Mouse (Mus musculus) neural tube, embryonic 11.5 days (tissue): ENCODE results near the gene 2510002D24Rik. TPM values are rescaled to one million over a fixed set of nuclear protein-coding genes. Genes with fewer than 3 reads are reported as not detected.

ENCODE experiments used
- ATAC-seq: fragments of 200-750 bp; cut with Nextera tagmentation; 2 replicates; pipeline ENCODE4 v1.8.0; 2017; ENCODE audit warnings: moderate number of reproducible peaks, mild to moderate bottlenecking, moderate TSS enrichment, moderate library complexity; ENCODE audit not compliant: insufficient read depth, low FRiP score, low TSS enrichment
- DNase-seq: peaks from one replicate; pipeline ENCODE4 v3.0.0-alpha.2; 2015; ENCODE audit warnings: low spot score
- H3K27ac ChIP-seq: fragments of 300-500 bp; sonication (generic); 2 replicates; pipeline ENCODE4 v1.5.1; 2014; ENCODE audit warnings: low read depth, mild to moderate bottlenecking, low read length
- H3K27me3 ChIP-seq: fragments of 300-500 bp; sonication (generic); 2 replicates; pipeline ENCODE4 v1.6.1; 2014; ENCODE audit warnings: mild to moderate bottlenecking, low read length, mixed read lengths; ENCODE audit not compliant: control insufficient read depth, insufficient read depth
- H3K36me3 ChIP-seq: fragments of 300-500 bp; sonication (generic); 2 replicates; pipeline ENCODE4 v1.6.1; 2014; ENCODE audit warnings: mild to moderate bottlenecking, low read length, moderate library complexity, mixed read lengths; ENCODE audit not compliant: control insufficient read depth, insufficient read depth
- H3K4me1 ChIP-seq: fragments of 300-500 bp; sonication (generic); 2 replicates; pipeline ENCODE4 v1.6.1; 2014; ENCODE audit warnings: low read length, mixed read lengths; ENCODE audit not compliant: control insufficient read depth, insufficient read depth
- H3K4me2 ChIP-seq: fragments of 300-500 bp; sonication (generic); 2 replicates; pipeline ENCODE4 v1.6.1; 2014; ENCODE audit warnings: low read depth, mild to moderate bottlenecking, moderate library complexity
- H3K4me3 ChIP-seq: fragments of 300-500 bp; sonication (generic); 2 replicates; pipeline ENCODE4 v1.5.1; 2014; ENCODE audit warnings: low read depth, low read length
- H3K9ac ChIP-seq: fragments of 300-500 bp; sonication (generic); 2 replicates; pipeline ENCODE4 v1.6.1; 2014; ENCODE audit warnings: mild to moderate bottlenecking, low read length
- H3K9me3 ChIP-seq: fragments of 300-500 bp; sonication (generic); 2 replicates; pipeline ENCODE4 v1.6.1; 2016; ENCODE audit warnings: low read length; ENCODE audit not compliant: control insufficient read depth
- WGBS: fragments of 180-500 bp; shearing (Covaris S2); extraction: QIAGEN DNeasy Blood & Tissue Kit; methylation state at CpG from one replicate; pipeline ENCODE4 v1.1.7; 2014; 5-methylcytosine and 5-hydroxymethylcytosine counted together
- polyA plus RNA-seq: library from polyadenylated mRNA; unstranded; fragments of >200 nt; fragmentation: Nextera tagmentation; extraction: Ambion mirVana; gene quantifications from 2 replicates; pipeline ENCODE4 v1.2.1, GENCODE M21; 2014

Gene 2510002D24Rik
- polyA plus RNA-seq, 1 experiment from 2014 or later = 17.7 TPM

- Histone ChIP-seq H3K9me3 (no peaks in the 10 kb centered on the region), H3K36me3 (peaks cover 7% of the 10 kb centered on the region), H3K4me1 (peaks cover 6% of the 10 kb centered on the region; the same call in 1 of the 2 replicates), H3K9ac (no peak overlapping the region), H3K27ac (no peak overlapping the region), H3K4me3 (no peak overlapping the region), H3K27me3 (no peaks in the 10 kb centered on the region), H3K4me2 (no peak overlapping the region)
- no peak for ATAC-seq
- WGBS = 94% methylated on average over 5 of the region's 5 CpGs
- no peak for DNase-seq
Measured at GRCm38 (mm10) chr16:18809001-18809400, 27.4 kb upstream of the 2510002D24Rik start.

GRCm38 (mm10) chr16:18811032-18811431 is 25.3 kb upstream of the 2510002D24Rik start:
- DNase-seq (no peak), ATAC-seq (peak; percentile 3; the same call in 1 of the 2 replicates)
- Histone ChIP-seq H3K4me2 (peak overlapping the region; percentile 70), H3K9ac (peak overlapping the region; percentile 73), H3K9me3 (no peaks in the 10 kb centered on the region), H3K27me3 (no peaks in the 10 kb centered on the region), H3K36me3 (peaks cover 4% of the 10 kb centered on the region), H3K27ac (no peak overlapping the region), H3K4me3 (peak overlapping the region; percentile 85), H3K4me1 (peaks cover 6% of the 10 kb centered on the region; the same call in 1 of the 2 replicates)
- 7% methylated on average over 5 of the region's 5 CpGs for WGBS

- Histone ChIP-seq H3K4me2 (peak within 1 kb of the TSS; percentile 70), H3K9ac (peak within 1 kb of the TSS; percentile 89), H3K36me3 (peaks cover 9% of the 10 kb centered on the region), H3K9me3 (no peaks in the 10 kb centered on the region), H3K27ac (peak within 1 kb of the TSS; percentile 53; the same call in 1 of the 2 replicates), H3K27me3 (no peaks in the 10 kb centered on the region), H3K4me3 (peak within 1 kb of the TSS; percentile 85), H3K4me1 (peaks cover 6% of the 10 kb centered on the region; the same call in 1 of the 2 replicates)
- ATAC-seq (peak; percentile 98), DNase-seq (peak; percentile 90)
- WGBS = under 1% methylated on average over 42 of the region's 42 CpGs
Measured at GRCm38 (mm10) chr16:18811468-18812384, 24.7 kb upstream of the 2510002D24Rik start, which contains the start of the genes Ufd1 and Cdc45. Gene Ufd1 (plus strand): TSS chr16:18811779. Gene Cdc45 (minus strand): TSS chr16:18811987.

GRCm38 (mm10) chr16:18812385-18812910 is 23.9 kb upstream of the 2510002D24Rik start:
- H3K4me2 ChIP-seq = peak overlapping the region; percentile 70
- ATAC-seq (no peak; the same call in 1 of the 2 replicates), DNase-seq (no peak)
- H3K4me3 ChIP-seq = peak overlapping the region; percentile 85
- H3K9ac ChIP-seq = peak overlapping the region; percentile 89
- peaks cover 11% of the 10 kb centered on the region for H3K36me3 ChIP-seq
- peaks cover 6% of the 10 kb centered on the region; the same call in 1 of the 2 replicates for H3K4me1 ChIP-seq
- WGBS = 3% methylated on average over 31 of the region's 31 CpGs
- H3K9me3 ChIP-seq = no peaks in the 10 kb centered on the region
- no peaks in the 10 kb centered on the region for H3K27me3 ChIP-seq
- H3K27ac ChIP-seq = peak overlapping the region; percentile 53; the same call in 1 of the 2 replicates

- no peak overlapping the region for H3K4me3 ChIP-seq
- WGBS = 77% methylated on average over 1 of the region's 1 CpGs
Measured at GRCm38 (mm10) chr16:18822356-18822755, 14.0 kb upstream of the 2510002D24Rik start.

GRCm38 (mm10) chr16:18822925-18823324 is 13.5 kb upstream of the 2510002D24Rik start:
- Histone ChIP-seq H3K4me3 (no peak overlapping the region), H3K9ac (no peak overlapping the region), H3K4me2 (no peak overlapping the region), H3K27me3 (no peaks in the 10 kb centered on the region), H3K4me1 (no peaks in the 10 kb centered on the region), H3K9me3 (no peaks in the 10 kb centered on the region), H3K27ac (no peak overlapping the region), H3K36me3 (peaks cover 40% of the 10 kb centered on the region)
- 82% methylated on average over 4 of the region's 4 CpGs for WGBS
- no peak for ATAC-seq
- DNase-seq = no peak

More at GRCm38 (mm10) chr16:18822356-18822755, 14.0 kb upstream of the 2510002D24Rik start:
- Histone ChIP-seq H3K36me3 (peaks cover 44% of the 10 kb centered on the region), H3K9ac (no peak overlapping the region), H3K4me2 (no peak overlapping the region), H3K27me3 (no peaks in the 10 kb centered on the region), H3K27ac (no peak overlapping the region), H3K4me1 (no peaks in the 10 kb centered on the region), H3K9me3 (no peaks in the 10 kb centered on the region)
- DNase-seq = no peak
- no peak for ATAC-seq

- H3K4me3 ChIP-seq = no peak overlapping the region
- no peaks in the 10 kb centered on the region for H3K4me1 ChIP-seq
- no peak overlapping the region for H3K9ac ChIP-seq
- ATAC-seq (no peak), DNase-seq (no peak)
- peaks cover 12% of the 10 kb centered on the region for H3K36me3 ChIP-seq
- no peak overlapping the region for H3K4me2 ChIP-seq
- H3K27me3 ChIP-seq = no peaks in the 10 kb centered on the region
- 89% methylated on average over 3 of the region's 3 CpGs for WGBS
- H3K27ac ChIP-seq = no peak overlapping the region
- H3K9me3 ChIP-seq = no peaks in the 10 kb centered on the region
Measured at GRCm38 (mm10) chr16:18828630-18829029, 7.7 kb upstream of the 2510002D24Rik start.

- Histone ChIP-seq H3K36me3 (peaks cover 12% of the 10 kb centered on the region), H3K27me3 (no peaks in the 10 kb centered on the region), H3K4me2 (no peak overlapping the region), H3K9ac (no peak overlapping the region), H3K4me3 (no peak overlapping the region), H3K27ac (no peak overlapping the region), H3K4me1 (no peaks in the 10 kb centered on the region), H3K9me3 (no peaks in the 10 kb centered on the region)
- WGBS = 93% methylated on average over 6 of the region's 6 CpGs
- ATAC-seq = no peak
- DNase-seq = no peak
Measured at GRCm38 (mm10) chr16:18829102-18829501, 7.3 kb upstream of the 2510002D24Rik start.
